Mouse (Mus musculus) layer of hippocampus, postnatal 10 days (tissue): ENCODE results near the gene Lrrfip2. TPM values are rescaled to one million over a fixed set of nuclear protein-coding genes. Genes with fewer than 3 reads are reported as not detected.
A peak's percentile ranks its signal among the peaks of the same experiment; 100 is the strongest.

ENCODE experiments used
- DNase-seq, 2 experiments: peaks; one replicate each; pipeline ENCODE4 v3.0.0; 2021; ENCODE audit warnings: low spot score in 2 of 2
- total RNA-seq, 2 experiments: library from RNA; stranded (reverse); gene quantifications; 2 replicates each; pipeline ENCODE4 v1.2.3; 2021

Lrrfip2 gene
- total RNA-seq, 2 experiments from 2014 or later: 29.1 to 30.2 TPM

- DNase-seq: peak; percentile 75 to 84
Measured at GRCm38 (mm10) chr9:111117794-111118251, 431 bp downstream of the Lrrfip2 start.

GRCm38 (mm10) chr9:111118252-111118890 lies 979 bp downstream of the Lrrfip2 start:
- DNase-seq: peak; percentile 44 to 57

- DNase-seq: no peak
Measured at GRCm38 (mm10) chr9:111118891-111119441, 1.6 kb downstream of the Lrrfip2 start.

DNA sequence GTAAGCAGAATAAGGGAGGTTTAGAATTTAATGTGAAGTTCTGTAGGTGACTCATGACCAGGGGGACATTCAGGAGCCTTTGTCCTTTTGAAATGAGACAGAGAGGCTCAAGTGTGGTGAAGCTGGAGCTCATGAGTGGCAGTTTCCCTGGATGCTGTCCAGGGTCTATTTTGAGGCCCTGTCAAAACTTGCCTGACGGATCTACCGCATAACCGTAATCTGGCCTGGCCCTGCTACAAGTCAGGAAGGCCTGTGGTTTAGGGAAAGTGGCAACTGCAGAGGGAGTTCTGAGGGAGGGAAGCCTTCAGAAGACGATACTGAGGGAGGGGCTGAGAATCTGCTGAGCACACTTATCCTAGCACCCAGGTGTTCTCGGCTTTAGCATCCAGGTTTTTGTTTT lies 5.1 kb downstream of the Lrrfip2 start:
- no peak for DNase-seq

DNA sequence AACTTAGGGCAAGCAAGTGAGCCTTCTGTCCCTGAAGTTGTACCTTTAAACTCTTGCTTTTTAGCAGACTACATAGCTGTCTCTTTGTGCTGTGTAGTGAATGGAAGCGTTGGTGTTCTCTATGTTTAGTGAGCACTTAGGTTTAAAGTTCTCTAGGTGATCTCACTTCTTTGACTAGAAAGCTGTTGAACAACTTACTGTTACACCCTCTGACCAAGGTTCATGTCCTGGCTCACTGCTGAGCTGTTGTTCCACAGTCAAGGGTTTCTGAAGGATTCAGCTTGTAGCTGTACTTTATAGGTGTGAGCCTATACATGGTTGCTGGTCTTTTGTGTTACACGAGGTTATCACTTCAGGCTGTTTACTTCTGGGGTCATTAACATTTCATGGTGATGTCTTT lies 5.9 kb downstream of the Lrrfip2 start:
- DNase-seq: no peak

GRCm38 (mm10) chr9:111124440-111124839 lies 7.0 kb downstream of the Lrrfip2 start:
- no peak for DNase-seq

DNA sequence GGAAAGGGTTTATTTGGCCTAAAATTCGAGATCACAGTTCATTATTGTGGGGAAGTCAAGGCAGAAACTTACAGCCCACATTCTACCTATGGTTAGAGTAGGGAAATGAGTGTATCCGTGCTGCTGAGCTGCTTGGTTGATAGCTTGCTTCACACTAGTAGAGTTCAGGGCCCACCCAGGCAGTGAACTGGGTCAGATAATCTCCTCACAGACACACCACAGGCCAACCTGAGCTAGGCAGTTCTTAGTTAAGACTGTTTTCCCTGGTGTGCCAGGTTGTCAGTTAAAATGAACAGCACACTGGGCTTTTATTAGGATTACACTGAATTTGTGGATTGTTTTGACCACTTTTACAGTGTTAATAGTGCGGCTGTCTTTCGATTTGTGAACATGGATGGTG lies 9.3 kb downstream of the Lrrfip2 start:
- DNase-seq: no peak

DNA sequence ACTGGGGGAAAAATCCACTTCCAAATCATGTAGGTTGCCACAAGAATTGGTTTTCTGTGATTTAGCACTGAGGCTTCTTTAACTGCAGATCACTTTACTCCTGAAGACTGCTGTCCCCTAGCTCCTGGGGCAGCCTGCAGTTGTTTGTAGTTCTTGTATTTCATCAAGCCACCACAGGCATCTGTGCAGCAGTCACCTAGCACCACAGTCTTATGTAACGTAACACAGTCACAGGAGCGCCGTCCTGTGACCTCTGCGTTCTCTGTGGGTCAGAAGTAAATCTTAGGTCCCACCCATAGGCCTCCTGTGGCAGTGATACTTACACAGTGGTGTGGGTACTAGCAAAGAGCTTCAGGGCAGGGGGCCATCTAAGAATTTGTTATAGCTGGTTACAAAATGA lies 10.4 kb downstream of the Lrrfip2 start:
- DNase-seq: no peak

DNA sequence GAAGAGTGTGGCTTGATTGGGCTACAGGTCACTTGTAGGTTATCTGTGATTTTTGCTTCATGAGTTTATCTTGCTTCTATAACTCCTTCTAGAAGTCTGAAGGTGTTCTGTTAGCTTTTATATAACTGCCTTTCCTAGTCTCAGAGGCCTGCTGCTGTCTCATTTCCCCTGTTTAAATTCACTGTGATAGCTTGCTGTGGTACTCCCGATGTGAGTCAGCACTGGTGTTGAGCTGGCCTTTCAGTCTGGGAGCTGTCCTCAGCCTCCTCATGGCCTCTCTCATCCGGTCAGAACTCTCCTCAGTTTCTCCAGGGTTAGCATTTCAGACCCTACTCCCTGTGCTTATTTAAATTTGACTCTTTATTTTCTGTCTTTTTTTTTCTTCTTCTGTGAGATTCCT lies 12.7 kb downstream of the Lrrfip2 start:
- no peak for DNase-seq

DNA sequence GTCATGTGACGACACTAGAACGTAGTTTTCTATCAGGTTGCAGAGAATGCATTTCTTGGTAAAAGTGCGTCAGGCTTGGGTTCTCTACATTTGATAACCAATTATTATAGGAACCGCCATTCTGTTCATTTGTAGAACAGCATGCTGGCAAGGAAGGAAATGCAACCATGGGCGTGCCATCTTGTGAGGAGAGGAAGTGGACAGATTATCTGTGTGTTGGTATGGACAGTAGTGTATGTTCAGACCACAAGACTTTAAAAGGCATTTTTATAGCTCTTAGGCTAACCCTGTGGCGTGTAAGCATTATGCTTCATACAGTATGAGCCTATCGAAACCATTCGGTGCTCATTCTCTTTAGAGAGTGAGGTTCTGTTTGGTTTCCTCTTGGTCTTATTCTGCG lies 20.8 kb downstream of the Lrrfip2 start:
- DNase-seq: no peak

GRCm38 (mm10) chr9:111142721-111143120 lies 25.3 kb downstream of the Lrrfip2 start:
- no peak for DNase-seq

GRCm38 (mm10) chr9:111143387-111143786 lies 26.0 kb downstream of the Lrrfip2 start:
- DNase-seq: no peak

DNA sequence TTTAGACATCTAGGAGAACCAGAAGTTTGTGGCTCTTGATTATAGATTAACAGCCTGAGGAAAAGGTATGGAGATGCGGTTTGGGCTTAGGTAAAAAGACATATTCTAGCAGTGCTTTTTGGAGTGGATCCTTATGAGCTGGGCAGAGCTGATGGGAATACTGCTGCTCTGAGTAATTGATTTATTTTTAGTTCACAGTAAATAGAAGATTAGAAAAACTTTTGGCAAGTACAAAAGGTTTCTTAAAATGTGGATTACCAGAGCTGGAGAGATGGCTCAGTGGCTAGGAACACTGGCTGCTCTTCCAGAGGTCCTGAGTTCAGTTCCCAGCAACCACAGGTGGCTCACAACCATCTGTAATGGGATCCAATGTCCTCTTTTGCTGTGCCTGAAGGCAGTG lies 27.3 kb downstream of the Lrrfip2 start:
- DNase-seq: no peak

GRCm38 (mm10) chr9:111145497-111146190 lies 28.3 kb downstream of the Lrrfip2 start:
- no peak for DNase-seq

GRCm38 (mm10) chr9:111146216-111146798 lies 28.9 kb downstream of the Lrrfip2 start:
- no peak for DNase-seq

DNA sequence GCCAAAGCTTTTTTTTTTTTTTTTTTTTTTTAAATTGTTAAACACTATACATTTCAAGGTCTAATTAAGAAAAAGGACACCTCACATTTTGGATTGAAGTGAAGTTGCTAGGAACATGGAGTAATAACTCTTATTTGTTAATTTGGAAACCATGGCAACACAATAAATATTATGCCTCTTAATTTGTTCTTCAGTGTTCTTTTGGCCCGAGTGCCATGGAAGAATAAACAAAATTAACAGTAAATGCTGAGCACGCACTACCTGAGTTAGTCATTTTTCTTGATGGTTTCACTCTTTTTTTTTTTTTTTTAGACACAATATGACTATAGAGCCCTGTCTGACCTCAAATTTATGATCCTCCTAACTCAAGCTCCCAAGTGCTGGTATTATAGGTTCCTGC lies 30.6 kb downstream of the Lrrfip2 start:
- no peak for DNase-seq

DNA sequence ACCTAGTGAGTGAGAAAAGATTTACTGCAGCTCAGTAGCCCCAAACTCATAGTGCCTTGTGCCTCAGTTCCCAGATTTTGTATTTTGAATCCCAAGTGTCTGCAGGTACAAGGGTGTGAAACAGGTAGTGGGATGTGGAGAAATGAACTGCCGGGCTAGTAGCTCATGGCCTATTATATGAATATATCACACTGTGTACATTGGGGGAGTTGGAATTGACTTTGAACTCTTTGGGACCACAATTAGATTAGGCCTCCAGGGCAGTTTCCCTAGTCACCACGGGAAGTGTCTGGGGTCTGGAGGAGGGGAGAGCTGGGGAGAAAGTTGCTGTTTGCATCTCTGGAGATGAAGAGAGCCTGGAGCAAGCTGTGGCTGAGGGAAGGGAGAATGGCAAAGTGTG lies 31.0 kb downstream of the Lrrfip2 start:
- no peak for DNase-seq

- no peak for DNase-seq
Measured at GRCm38 (mm10) chr9:111149188-111149945, 32.0 kb downstream of the Lrrfip2 start.

DNA sequence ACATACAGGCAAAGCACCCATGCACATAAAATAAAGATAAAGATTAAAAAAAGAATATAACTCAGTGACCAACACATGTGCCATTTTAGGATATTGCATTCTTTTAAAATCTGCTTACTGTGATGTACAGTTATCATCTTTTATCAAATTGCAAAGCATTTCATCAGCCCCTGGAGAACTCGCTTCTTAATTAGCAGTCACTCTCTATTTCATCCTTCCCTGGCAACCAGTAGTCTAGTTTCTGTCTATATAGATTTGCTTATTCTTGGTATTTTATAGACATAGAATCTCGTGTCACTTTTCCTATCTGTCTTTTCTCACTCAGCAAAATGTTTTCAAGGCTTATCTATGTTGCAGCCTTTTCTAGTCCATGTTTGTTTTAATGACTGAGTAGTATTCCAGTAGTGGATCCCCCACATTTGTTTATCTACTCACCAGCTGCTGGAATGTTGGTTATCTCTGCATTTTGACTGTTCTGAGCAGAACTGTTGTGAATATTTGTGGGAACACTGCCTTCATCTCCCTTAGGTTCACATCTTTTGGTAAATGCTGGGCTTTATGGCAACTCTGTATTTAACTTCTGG lies 35.0 kb downstream of the Lrrfip2 start:
- no peak for DNase-seq

DNA sequence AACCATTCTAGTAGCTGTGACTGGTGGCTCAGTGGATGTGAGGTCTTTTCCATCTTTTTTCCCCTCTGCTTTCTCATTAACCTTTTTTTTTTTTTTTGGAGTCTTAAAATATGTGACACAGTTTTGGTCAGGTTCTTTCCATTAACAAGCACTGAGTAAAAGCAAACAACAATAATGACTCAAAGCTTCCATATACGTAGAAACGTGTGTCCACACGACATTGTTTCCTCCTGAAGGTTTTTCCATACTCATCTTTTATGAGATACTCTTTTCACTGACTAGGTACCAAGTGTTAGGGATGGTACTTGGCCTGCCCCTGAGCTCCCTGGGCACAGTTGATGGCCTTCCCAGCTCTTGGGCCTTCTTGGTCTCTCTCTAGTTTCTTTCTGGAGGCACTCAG lies 35.6 kb downstream of the Lrrfip2 start:
- no peak for DNase-seq
